Mouse (Mus musculus): Measurements from ENCODE around the gene Neurl4.

- TF ChIP-seq CTCF (IDR thresholded peaks at IDR 0.05; ENCODE audit: extremely low read depth, insufficient read length, insufficient replicate concordance, low read depth, low read length) (no peak), POLR2A (IDR thresholded peaks at IDR 0.05; ENCODE audit: low read depth, low read length) (no peak)
These were observed 8.3 kb downstream of the Neurl4 start for GRCm38 (mm10) chr11:69909174-69909573.

Measured in small intestine, adult 2 months (tissue).